ENCODE assay signal across 25 mouse cellular contexts in genomic region chr10:67223942-67224341, GRCm38 (mm10).
A peak's percentile ranks its signal among the peaks of the same experiment; 100 is the strongest.
DNase-seq lines count a peak whose midpoint lies in the region; ATAC-seq and TF ChIP-seq lines count a peak whose summit lies in the region.
"Had no signal": no experiment of that assay in that cellular context is flagged by ENCODE, and none has a peak within 500 bp of the region (broad histone marks: within the 10 kb centered on the region; RNA-seq: fewer than 3 reads in every experiment).

No protein-coding gene starts in this region.

- TF ChIP-seq POLR2A in myocyte (IDR thresholded peaks at IDR 0.05; ENCODE audit: insufficient read length, low read depth), result no peak

- DNase-seq in heart, adult 11 months, result peak; percentile 30
- no peak for DNase-seq in heart, postnatal 10 days
- no peak for DNase-seq in ES-E14 (ENCODE audit: low read depth, low spot score)
- no peak for DNase-seq in urinary bladder, postnatal 10 days (ENCODE audit: low spot score)
- DNase-seq in midbrain, embryonic 11.5 days (ENCODE audit: low spot score, missing footprints), result no peak
- no peak for DNase-seq in spleen, postnatal 14 days (ENCODE audit: low spot score in 2 of 2)
- DNase-seq: adrenal gland, postnatal 10 days; cerebellum, postnatal 14 days; kidney, adult 11 months; kidney, postnatal 10 days; left cerebral cortex, postnatal 4 days; lung, adult 2 months; lung, postnatal 36 days; right cerebral cortex, adult 18-20 months; thymus, adult 18-20 months; thymus, postnatal 4 days had no signal

- 66% methylated on average over 3 of the region's 4 CpGs for WGBS in midbrain, embryonic 11.5 days

- H3K9ac ChIP-seq in ES-E14 (ENCODE audit: insufficient read depth, low read depth, low read length, poor library complexity, severe bottlenecking), result no peak overlapping the region
- H3K9ac ChIP-seq in midbrain, embryonic 11.5 days (ENCODE audit: low read length), result no peak overlapping the region
- H3K9ac ChIP-seq: embryonic facial prominence, embryonic 13.5 days; liver, embryonic 12.5 days; neural tube, embryonic 12.5 days had no signal

- no peak overlapping the region for H3ac ChIP-seq in myocyte (ENCODE audit: control insufficient read depth, insufficient read length)

- peak overlapping the region; percentile 5 for H3K4me2 ChIP-seq in myocyte (ENCODE audit: low read depth)
- no peak overlapping the region for H3K4me2 ChIP-seq in midbrain, embryonic 11.5 days
- H3K4me2 ChIP-seq: embryonic facial prominence, embryonic 13.5 days; liver, embryonic 12.5 days; neural tube, embryonic 12.5 days had no signal

- H3K4me1 ChIP-seq in ES-E14 (ENCODE audit: control insufficient read depth in 2 of 2, insufficient read depth in 2 of 2, low read length in 2 of 2, poor library complexity in 1 of 2), result peaks cover 0 to 3% of the 10 kb centered on the region in 2 experiments; a peak in 1 of 4 replicates
- H3K4me1 ChIP-seq in midbrain, embryonic 11.5 days (ENCODE audit: control insufficient read depth, insufficient read depth, low read length), result no peaks in the 10 kb centered on the region
- H3K4me1 ChIP-seq: forebrain, embryonic 10.5 days; liver, embryonic 12.5 days; neural tube, embryonic 12.5 days had no signal

- H3K4me3 ChIP-seq in ES-E14 (ENCODE audit: insufficient read depth in 1 of 2, low read depth in 1 of 2, low read length in 2 of 2, poor library complexity in 1 of 2, severe bottlenecking in 1 of 2), result no peak overlapping the region
- H3K4me3 ChIP-seq in myocyte, result no peak overlapping the region
- no peak overlapping the region for H3K4me3 ChIP-seq in midbrain, embryonic 11.5 days (ENCODE audit: low read depth, low read length)
- H3K4me3 ChIP-seq: embryonic facial prominence, embryonic 13.5 days; forebrain, embryonic 10.5 days; heart, embryonic 10.5 days; layer of hippocampus, adult 2 months; liver, embryonic 12.5 days; neural tube, embryonic 12.5 days had no signal

- H3K9me3 ChIP-seq in ES-E14 (ENCODE audit: control insufficient read depth, insufficient read depth, low read depth, low read length), result no peaks in the 10 kb centered on the region
- H3K9me3 ChIP-seq in midbrain, embryonic 11.5 days (ENCODE audit: control insufficient read depth, low read length), result no peaks in the 10 kb centered on the region
- H3K9me3 ChIP-seq: embryonic facial prominence, embryonic 13.5 days; forebrain, embryonic 10.5 days; G1E; heart, embryonic 10.5 days; liver, embryonic 12.5 days; neural tube, embryonic 12.5 days had no signal

- H3K79me2 ChIP-seq in myocyte (ENCODE audit: control insufficient read depth, insufficient read depth), result peaks cover 21% of the 10 kb centered on the region

- peaks cover 42% of the 10 kb centered on the region for H3K36me3 ChIP-seq in ES-E14 (ENCODE audit: control insufficient read depth, insufficient read depth, low read length, poor library complexity, severe bottlenecking)
- peaks cover 80% of the 10 kb centered on the region for H3K36me3 ChIP-seq in myocyte (ENCODE audit: control insufficient read depth, insufficient read depth)
- peaks cover 10% of the 10 kb centered on the region; the same call in 1 of the 2 replicates for H3K36me3 ChIP-seq in midbrain, embryonic 11.5 days (ENCODE audit: control insufficient read depth, insufficient read depth, low read length)

- no peaks in the 10 kb centered on the region for H3K27me3 ChIP-seq in myocyte (ENCODE audit: control insufficient read depth, insufficient read depth, insufficient read length)
- no peaks in the 10 kb centered on the region for H3K27me3 ChIP-seq in midbrain, embryonic 11.5 days (ENCODE audit: control insufficient read depth, insufficient read depth, low read length)
- H3K27me3 ChIP-seq: embryonic facial prominence, embryonic 13.5 days; liver, embryonic 12.5 days; neural tube, embryonic 12.5 days had no signal

- ATAC-seq in common myeloid progenitor, adult 5-6 weeks (replicated peaks; ENCODE audit: low read depth, poor library complexity, severe bottlenecking), result peak; percentile 50
- no peak for ATAC-seq in midbrain, embryonic 11.5 days (ENCODE audit: low FRiP score)
- ATAC-seq: liver, embryonic 12.5 days had no signal

- H3K27ac ChIP-seq in ES-E14 (ENCODE audit: insufficient read depth, low read depth, low read length, poor library complexity, severe bottlenecking), result no peak overlapping the region
- H3K27ac ChIP-seq in midbrain, embryonic 11.5 days (ENCODE audit: low read depth, low read length), result no peak overlapping the region
- H3K27ac ChIP-seq: embryonic facial prominence, embryonic 13.5 days; forebrain, embryonic 10.5 days; heart, embryonic 10.5 days; liver, embryonic 12.5 days; neural tube, embryonic 12.5 days had no signal

- intact Hi-C loops in heart, postnatal 10 days (cut with DNase I), result no loop called here

- in situ Hi-C loops in ES-E14 (cut with MboI; ENCODE audit: low sequenced_read_pairs in 2 of 2, unreplicated experiment in 2 of 2), result no loop called here

TF ChIP-seq in ES-E14, 5 proteins besides CTCF, POLR2A, EP300 and RAD21:
- peak; percentile 74; the same call in 1 of the 2 replicates for TF ChIP-seq ZNF384 (IDR thresholded peaks at IDR 0.05; ENCODE audit: low read depth, low read length)
- no peak for TF ChIP-seq ZC3H11A (IDR thresholded peaks at IDR 0.05; ENCODE audit: borderline replicate concordance, low read depth, low read length)
TF ChIP-seq in ES-E14: peak in this region for 1.

TF ChIP-seq in myocyte, 11 proteins besides CTCF, POLR2A, EP300 and RAD21:
- no peak for TF ChIP-seq MAX (IDR thresholded peaks at IDR 0.05; ENCODE audit: low read depth)
- TF ChIP-seq TCF3 (IDR thresholded peaks at IDR 0.05; ENCODE audit: insufficient read length, low read depth), result peak; percentile 40
- no peak for TF ChIP-seq TCF12 (IDR thresholded peaks at IDR 0.05; ENCODE audit: insufficient read depth, poor library complexity, severe bottlenecking)
- no peak for TF ChIP-seq REST (IDR thresholded peaks at IDR 0.05; ENCODE audit: insufficient read depth, insufficient read length)
- no peak for TF ChIP-seq E2F4 (IDR thresholded peaks at IDR 0.05; ENCODE audit: insufficient read depth)
TF ChIP-seq in myocyte: peak in this region for 1.
